Mouse (Mus musculus): ENCODE results near the gene Mreg. TPM values are rescaled to one million over a fixed set of nuclear protein-coding genes. Genes with fewer than 3 reads are reported as not detected.
"Not testable (repeated sequence)": the region's sequence is repeated elsewhere in the genome, so short reads cannot be mapped to it uniquely, and the experiment has no call there.

Gene Mreg
- polyA plus RNA-seq, 1 experiment = not detected

DNA sequence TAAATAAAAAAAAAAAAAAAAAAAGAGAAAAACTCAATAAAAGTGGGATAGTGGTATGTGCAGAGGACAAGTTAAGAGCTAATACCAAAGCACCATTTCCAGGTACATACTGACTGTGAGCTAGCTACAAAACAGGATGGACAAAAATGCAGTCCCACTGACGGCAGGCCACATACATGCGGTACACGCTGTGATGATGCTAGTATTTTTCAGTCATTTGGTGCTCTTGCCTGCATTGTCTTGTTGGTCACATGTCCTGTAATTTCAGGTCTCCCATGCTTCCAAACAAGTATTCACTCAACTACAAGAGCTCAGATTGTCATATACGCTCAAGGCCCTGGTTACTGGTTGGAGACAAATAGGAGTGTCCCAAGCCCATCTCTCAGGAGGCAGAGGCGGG is 15.4 kb upstream of the Mreg start:
- H3K27ac ChIP-seq (ENCODE audit: insufficient read depth, low read depth, low read length) = no peak overlapping the region
- H3K4me1 ChIP-seq (ENCODE audit: control insufficient read depth, insufficient read depth, low read length) = peaks cover 16% of the 10 kb centered on the region
- H3K4me3 ChIP-seq (ENCODE audit: insufficient read depth, low read length) = no peak overlapping the region
- TF ChIP-seq POLR2A (IDR thresholded peaks at IDR 0.05; ENCODE audit: borderline replicate concordance, low read depth, low read length) = no peak
- TF ChIP-seq CTCF (IDR thresholded peaks at IDR 0.05; ENCODE audit: low read depth, low read length) = no peak

DNA sequence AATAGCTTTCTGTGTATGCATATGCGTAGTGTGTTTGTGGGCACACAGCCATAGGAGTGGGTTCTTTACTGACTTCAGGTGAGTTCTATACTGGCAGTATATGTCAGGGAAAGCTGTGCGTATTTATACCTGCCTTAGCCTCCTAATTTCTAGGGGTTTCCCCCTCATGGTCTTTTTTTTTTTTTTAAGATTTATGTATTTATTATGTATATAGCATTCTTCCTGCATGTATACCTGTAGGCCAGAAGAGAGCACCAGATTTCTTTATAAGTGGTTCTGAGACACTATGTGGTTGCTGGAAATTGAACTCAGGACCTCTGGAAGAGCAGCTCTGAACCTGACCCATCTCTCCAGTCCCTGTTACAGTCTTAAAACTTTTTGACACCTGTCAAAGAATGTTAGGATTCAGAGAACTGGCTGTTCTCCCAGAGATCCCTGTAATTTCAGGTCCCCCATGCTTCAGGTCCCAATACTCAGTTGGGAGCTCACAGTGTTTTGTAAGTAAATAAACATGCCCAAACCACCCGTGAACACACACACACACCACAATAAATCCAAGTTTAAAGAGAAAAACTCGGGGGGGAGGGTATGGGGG is 14.9 kb upstream of the Mreg start:
- Histone ChIP-seq H3K27ac (ENCODE audit: insufficient read depth, low read depth, low read length) (no peak overlapping the region), H3K4me1 (ENCODE audit: control insufficient read depth, insufficient read depth, low read length) (peaks cover 16% of the 10 kb centered on the region), H3K4me3 (ENCODE audit: insufficient read depth, low read length) (no peak overlapping the region)
- TF ChIP-seq POLR2A (IDR thresholded peaks at IDR 0.05; ENCODE audit: borderline replicate concordance, low read depth, low read length) (no peak), CTCF (IDR thresholded peaks at IDR 0.05; ENCODE audit: low read depth, low read length) (no peak)

GRCm38 (mm10) chr1:72226172-72226886 is 14.2 kb upstream of the Mreg start:
- H3K4me1 ChIP-seq (ENCODE audit: control insufficient read depth, insufficient read depth, low read length) = peaks cover 16% of the 10 kb centered on the region
- no peak overlapping the region for H3K4me3 ChIP-seq (ENCODE audit: insufficient read depth, low read length)
- TF ChIP-seq POLR2A (IDR thresholded peaks at IDR 0.05; ENCODE audit: borderline replicate concordance, low read depth, low read length) (no peak; the same call in 1 of the 2 replicates), CTCF (IDR thresholded peaks at IDR 0.05; ENCODE audit: low read depth, low read length) (no peak)
- no peak overlapping the region for H3K27ac ChIP-seq (ENCODE audit: insufficient read depth, low read depth, low read length)

DNA sequence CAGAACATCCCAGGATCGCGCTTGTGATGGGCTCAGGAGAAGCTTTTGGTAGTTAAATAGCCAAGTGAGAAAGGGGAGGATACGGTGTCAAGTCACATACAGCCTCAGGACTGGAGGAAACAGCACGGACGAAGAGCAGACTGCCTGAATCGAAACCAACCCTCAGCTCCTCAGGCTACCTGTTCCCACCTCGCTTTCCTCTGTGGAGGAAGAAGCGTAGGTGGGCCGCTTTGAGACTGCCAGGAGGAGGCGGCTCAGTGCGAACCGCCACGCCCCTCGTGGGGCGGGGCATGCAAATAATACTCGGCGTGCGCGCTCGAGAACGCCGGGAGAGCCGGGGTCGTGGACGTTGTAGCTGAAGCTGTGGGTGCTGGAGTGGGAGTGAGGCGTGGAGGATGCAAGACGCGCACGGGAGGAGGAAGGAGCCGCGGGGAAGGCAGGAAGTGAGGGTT is 13.6 kb upstream of the Mreg start:
- not testable (repeated sequence) for H3K27ac ChIP-seq (ENCODE audit: insufficient read depth, low read depth, low read length)
- peak overlapping the region; percentile 64 for H3K4me3 ChIP-seq (ENCODE audit: insufficient read depth, low read length)
- peaks cover 12% of the 10 kb centered on the region for H3K4me1 ChIP-seq (ENCODE audit: control insufficient read depth, insufficient read depth, low read length)

GRCm38 (mm10) chr1:72225054-72225718 is 13.1 kb upstream of the Mreg start:
- TF ChIP-seq POLR2A (IDR thresholded peaks at IDR 0.05; ENCODE audit: borderline replicate concordance, low read depth, low read length) = no peak
- TF ChIP-seq CTCF (IDR thresholded peaks at IDR 0.05; ENCODE audit: low read depth, low read length) = no peak
- peaks cover 9% of the 10 kb centered on the region; the same call in 1 of the 2 replicates for H3K4me1 ChIP-seq (ENCODE audit: control insufficient read depth, insufficient read depth, low read length)

GRCm38 (mm10) chr1:72220008-72220407 is 7.9 kb upstream of the Mreg start:
- H3K4me1 ChIP-seq (ENCODE audit: control insufficient read depth, insufficient read depth, low read length) = peaks cover 2% of the 10 kb centered on the region
- no peak overlapping the region for H3K4me3 ChIP-seq (ENCODE audit: insufficient read depth, low read length)
- TF ChIP-seq CTCF (IDR thresholded peaks at IDR 0.05; ENCODE audit: low read depth, low read length) (no peak), POLR2A (IDR thresholded peaks at IDR 0.05; ENCODE audit: borderline replicate concordance, low read depth, low read length) (no peak)
- H3K27ac ChIP-seq (ENCODE audit: insufficient read depth, low read depth, low read length) = no peak overlapping the region

More at GRCm38 (mm10) chr1:72225054-72225718, 13.1 kb upstream of the Mreg start:
- peak overlapping the region; percentile 64 for H3K4me3 ChIP-seq (ENCODE audit: insufficient read depth, low read length)
- no peak overlapping the region for H3K27ac ChIP-seq (ENCODE audit: insufficient read depth, low read depth, low read length)

DNA sequence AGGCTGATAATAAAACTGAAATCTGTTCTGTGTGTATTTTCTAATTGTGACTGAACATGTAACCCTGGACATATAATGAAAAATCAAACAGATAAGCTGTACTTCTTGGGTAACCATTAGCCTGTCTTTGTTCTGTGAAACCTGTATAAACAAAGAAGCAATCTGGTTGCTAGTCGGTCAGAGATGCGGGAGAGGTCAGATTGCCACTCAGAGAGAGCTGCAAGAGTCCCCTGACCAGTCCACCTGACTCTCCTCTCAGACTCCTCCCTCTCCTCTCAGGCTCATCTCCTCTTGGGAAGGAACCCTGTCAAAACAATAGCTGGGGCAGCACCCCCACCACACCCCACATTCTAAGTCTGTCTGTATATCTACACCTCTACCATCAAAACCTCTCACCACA is 7.0 kb upstream of the Mreg start:
- Histone ChIP-seq H3K4me3 (ENCODE audit: insufficient read depth, low read length) (no peak overlapping the region), H3K27ac (ENCODE audit: insufficient read depth, low read depth, low read length) (no peak overlapping the region), H3K4me1 (ENCODE audit: control insufficient read depth, insufficient read depth, low read length) (peaks cover 7% of the 10 kb centered on the region)
- TF ChIP-seq CTCF (IDR thresholded peaks at IDR 0.05; ENCODE audit: low read depth, low read length) (no peak), POLR2A (IDR thresholded peaks at IDR 0.05; ENCODE audit: borderline replicate concordance, low read depth, low read length) (no peak)

GRCm38 (mm10) chr1:72218626-72219025 is 6.5 kb upstream of the Mreg start:
- Histone ChIP-seq H3K4me1 (ENCODE audit: control insufficient read depth, insufficient read depth, low read length) (peaks cover 7% of the 10 kb centered on the region), H3K4me3 (ENCODE audit: insufficient read depth, low read length) (no peak overlapping the region), H3K27ac (ENCODE audit: insufficient read depth, low read depth, low read length) (no peak overlapping the region)
- TF ChIP-seq CTCF (IDR thresholded peaks at IDR 0.05; ENCODE audit: low read depth, low read length) = no peak
- no peak for TF ChIP-seq POLR2A (IDR thresholded peaks at IDR 0.05; ENCODE audit: borderline replicate concordance, low read depth, low read length)

- Histone ChIP-seq H3K4me3 (ENCODE audit: insufficient read depth, low read length) (no peak overlapping the region), H3K4me1 (ENCODE audit: control insufficient read depth, insufficient read depth, low read length) (peaks cover 7% of the 10 kb centered on the region), H3K27ac (ENCODE audit: insufficient read depth, low read depth, low read length) (no peak overlapping the region)
- TF ChIP-seq POLR2A (IDR thresholded peaks at IDR 0.05; ENCODE audit: borderline replicate concordance, low read depth, low read length) (no peak), CTCF (IDR thresholded peaks at IDR 0.05; ENCODE audit: low read depth, low read length) (no peak)
Measured at GRCm38 (mm10) chr1:72216761-72217160, 4.7 kb upstream of the Mreg start.

GRCm38 (mm10) chr1:72215174-72215573 is 3.1 kb upstream of the Mreg start:
- TF ChIP-seq CTCF (IDR thresholded peaks at IDR 0.05; ENCODE audit: low read depth, low read length) (no peak), POLR2A (IDR thresholded peaks at IDR 0.05; ENCODE audit: borderline replicate concordance, low read depth, low read length) (no peak)
- peaks cover 11% of the 10 kb centered on the region for H3K4me1 ChIP-seq (ENCODE audit: control insufficient read depth, insufficient read depth, low read length)

More at GRCm38 (mm10) chr1:72215174-72215573, 3.1 kb upstream of the Mreg start:
- H3K27ac ChIP-seq (ENCODE audit: insufficient read depth, low read depth, low read length) = no peak overlapping the region
- no peak overlapping the region for H3K4me3 ChIP-seq (ENCODE audit: insufficient read depth, low read length)
